Mouse (Mus musculus) hindbrain, embryonic 10.5 days (tissue): Measurements from ENCODE around the gene Pkm. TPM values are rescaled to one million over a fixed set of nuclear protein-coding genes. Genes with fewer than 3 reads are reported as not detected.
A peak's percentile ranks its signal among the peaks of the same experiment; 100 is the strongest.

ENCODE experiments used
- DNase-seq: peaks from one replicate; pipeline ENCODE4 v3.0.0-alpha.2; 2017; ENCODE audit warnings: low spot score
- H3K27ac ChIP-seq: fragments of 300-500 bp; sonication (generic); 2 replicates; pipeline ENCODE4 v1.5.1; 2016; ENCODE audit warnings: mild to moderate bottlenecking, moderate library complexity
- H3K27me3 ChIP-seq: fragments of 300-500 bp; sonication (generic); 2 replicates; pipeline ENCODE4 v1.6.1; 2016; ENCODE audit warnings: mild to moderate bottlenecking; ENCODE audit not compliant: poor library complexity, insufficient read depth, severe bottlenecking
- H3K36me3 ChIP-seq: fragments of 300-500 bp; sonication (generic); 2 replicates; pipeline ENCODE4 v1.6.1; 2016; ENCODE audit warnings: mild to moderate bottlenecking, moderate library complexity
- H3K4me1 ChIP-seq: fragments of 300-500 bp; sonication (generic); replicated peaks from 2 replicates; pipeline ENCODE4 v1.6.1; 2016; ENCODE audit warnings: mild to moderate bottlenecking
- H3K4me3 ChIP-seq: fragments of 300-500 bp; sonication (generic); 2 replicates; pipeline ENCODE4 v1.5.1; 2016; ENCODE audit warnings: mild to moderate bottlenecking, moderate library complexity
- H3K9me3 ChIP-seq: fragments of 300-500 bp; sonication (generic); 2 replicates; pipeline ENCODE4 v1.6.1; 2016; ENCODE audit warnings: mild to moderate bottlenecking, moderate library complexity
- WGBS: fragments of 180-500 bp; shearing (Covaris S2); methylation state at CpG from one replicate; pipeline ENCODE4 v1.1.7; 2016; 5-methylcytosine and 5-hydroxymethylcytosine counted together
- polyA plus RNA-seq: library from polyadenylated mRNA; unstranded; fragments of >200 nt; fragmentation: Nextera tagmentation; extraction: Ambion mirVana; gene quantifications from 2 replicates; pipeline ENCODE4 v1.2.1, GENCODE M21; 2016

Gene Pkm
- polyA plus RNA-seq, 1 experiment from 2014 or later: 2,690 TPM

DNA sequence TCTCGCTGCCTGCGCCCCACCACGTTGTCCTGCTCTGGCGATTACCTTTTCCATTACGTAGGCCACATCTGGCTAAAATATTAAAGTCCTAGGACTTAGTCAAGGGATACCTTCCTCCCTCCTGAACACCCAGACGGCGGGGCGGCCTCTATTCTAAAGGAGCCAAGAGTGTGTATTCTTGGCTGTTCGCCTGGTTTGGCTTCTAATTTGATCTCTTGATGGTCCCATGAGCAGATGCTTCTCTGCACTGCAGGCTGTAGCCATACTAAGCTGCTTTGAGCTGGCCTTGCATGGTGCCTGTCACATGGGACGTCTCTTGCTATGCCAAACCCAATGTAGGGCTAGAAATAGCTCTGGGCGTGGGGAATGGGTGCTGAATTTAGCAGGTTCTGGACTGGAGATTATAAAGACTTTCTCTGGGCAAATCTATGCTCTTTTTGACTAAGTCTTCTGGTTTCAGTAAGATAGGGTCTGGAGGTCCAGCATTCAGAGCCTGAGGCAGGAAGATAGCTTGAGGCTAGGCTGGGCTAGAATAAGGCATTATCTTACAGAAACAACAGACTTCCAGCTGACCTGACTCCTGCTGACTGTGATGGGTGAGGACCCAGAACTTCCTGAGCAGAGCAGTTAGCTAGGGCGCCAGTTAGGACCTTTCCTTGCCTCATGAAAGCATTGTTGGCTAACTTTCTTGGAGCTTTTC is 16.2 kb downstream of the Pkm start:
- H3K4me1 ChIP-seq: no peaks in the 10 kb centered on the region
- H3K36me3 ChIP-seq: peaks cover 99% of the 10 kb centered on the region

DNA sequence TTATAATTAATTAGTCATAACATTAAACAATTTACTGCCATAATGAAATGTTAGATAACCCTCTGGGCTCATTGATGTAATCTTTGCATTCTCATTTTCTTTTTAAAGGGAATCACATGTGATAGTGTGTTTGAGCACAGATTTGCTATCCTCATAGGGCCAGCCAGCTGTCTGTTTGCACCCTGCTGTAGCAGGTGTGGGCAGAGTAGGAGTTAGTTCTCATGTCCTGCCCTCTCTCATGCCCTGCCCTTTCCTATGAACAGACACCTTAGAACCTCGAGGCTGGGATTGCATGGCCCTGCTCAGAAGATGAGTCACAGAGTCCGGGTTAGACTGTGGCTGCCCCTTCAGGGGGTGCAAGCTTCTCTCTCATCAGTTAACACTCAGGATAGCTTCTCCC is 17.3 kb downstream of the Pkm start:
- Histone ChIP-seq H3K36me3 (peaks cover 99% of the 10 kb centered on the region), H3K9me3 (no peaks in the 10 kb centered on the region), H3K4me1 (no peaks in the 10 kb centered on the region), H3K27ac (no peak overlapping the region), H3K27me3 (no peaks in the 10 kb centered on the region), H3K4me3 (no peak overlapping the region)
- no peak for DNase-seq
- 89% methylated on average over 2 of the region's 2 CpGs for WGBS

More for the DNA sequence above, 16.2 kb downstream of the Pkm start:
- Histone ChIP-seq H3K4me3 (no peak overlapping the region), H3K27me3 (no peaks in the 10 kb centered on the region), H3K27ac (no peak overlapping the region), H3K9me3 (no peaks in the 10 kb centered on the region)
- 91% methylated on average over 12 of the region's 12 CpGs for WGBS
- DNase-seq: no peak

DNA sequence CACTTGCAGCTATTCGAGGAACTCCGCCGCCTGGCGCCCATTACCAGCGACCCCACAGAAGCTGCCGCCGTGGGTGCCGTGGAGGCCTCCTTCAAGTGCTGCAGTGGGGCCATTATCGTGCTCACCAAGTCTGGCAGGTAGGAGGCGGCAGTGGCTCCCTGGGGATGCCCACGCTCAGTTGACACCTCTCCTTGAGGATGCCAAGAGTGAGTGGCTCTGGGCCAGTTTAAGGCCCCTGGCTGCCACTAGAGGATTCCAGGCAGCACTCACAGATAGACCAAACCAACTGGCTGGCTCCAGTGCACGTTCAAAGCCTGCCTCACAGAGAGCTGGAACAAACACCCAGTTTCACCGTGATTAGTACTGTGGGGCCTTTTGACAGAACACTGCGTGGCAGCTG is 19.4 kb downstream of the Pkm start:
- Histone ChIP-seq H3K4me1 (peaks cover 13% of the 10 kb centered on the region), H3K27ac (no peak overlapping the region), H3K27me3 (peaks cover 4% of the 10 kb centered on the region), H3K36me3 (peaks cover 94% of the 10 kb centered on the region), H3K9me3 (no peaks in the 10 kb centered on the region), H3K4me3 (no peak overlapping the region)
- DNase-seq: no peak
- WGBS: 91% methylated on average over 14 of the region's 14 CpGs

DNA sequence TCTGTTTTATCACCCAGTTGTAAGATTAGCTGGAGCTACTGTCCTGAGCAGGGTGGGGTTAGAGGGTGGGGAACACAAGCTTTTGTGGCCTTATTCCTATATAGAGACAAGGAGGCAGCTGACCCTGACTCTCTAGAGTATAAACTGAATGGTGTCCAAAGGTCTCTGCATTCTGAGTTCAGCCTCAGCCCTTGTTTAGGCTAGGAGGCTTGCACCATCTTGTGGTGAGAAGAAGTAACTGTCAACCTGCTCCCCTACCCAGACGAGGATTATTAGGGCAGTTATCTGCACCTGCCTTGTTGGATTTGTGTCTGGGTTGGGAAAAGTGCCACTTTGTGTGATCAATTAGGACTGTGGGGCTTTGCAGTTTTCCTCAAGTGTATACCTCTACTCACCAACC is 22.1 kb downstream of the Pkm start:
- Histone ChIP-seq H3K27ac (no peak overlapping the region), H3K4me3 (no peak overlapping the region), H3K4me1 (peaks cover 16% of the 10 kb centered on the region), H3K9me3 (no peaks in the 10 kb centered on the region), H3K27me3 (peaks cover 27% of the 10 kb centered on the region), H3K36me3 (peaks cover 67% of the 10 kb centered on the region)
- DNase-seq: no peak
- 47% methylated on average over 1 of the region's 1 CpGs for WGBS

DNA sequence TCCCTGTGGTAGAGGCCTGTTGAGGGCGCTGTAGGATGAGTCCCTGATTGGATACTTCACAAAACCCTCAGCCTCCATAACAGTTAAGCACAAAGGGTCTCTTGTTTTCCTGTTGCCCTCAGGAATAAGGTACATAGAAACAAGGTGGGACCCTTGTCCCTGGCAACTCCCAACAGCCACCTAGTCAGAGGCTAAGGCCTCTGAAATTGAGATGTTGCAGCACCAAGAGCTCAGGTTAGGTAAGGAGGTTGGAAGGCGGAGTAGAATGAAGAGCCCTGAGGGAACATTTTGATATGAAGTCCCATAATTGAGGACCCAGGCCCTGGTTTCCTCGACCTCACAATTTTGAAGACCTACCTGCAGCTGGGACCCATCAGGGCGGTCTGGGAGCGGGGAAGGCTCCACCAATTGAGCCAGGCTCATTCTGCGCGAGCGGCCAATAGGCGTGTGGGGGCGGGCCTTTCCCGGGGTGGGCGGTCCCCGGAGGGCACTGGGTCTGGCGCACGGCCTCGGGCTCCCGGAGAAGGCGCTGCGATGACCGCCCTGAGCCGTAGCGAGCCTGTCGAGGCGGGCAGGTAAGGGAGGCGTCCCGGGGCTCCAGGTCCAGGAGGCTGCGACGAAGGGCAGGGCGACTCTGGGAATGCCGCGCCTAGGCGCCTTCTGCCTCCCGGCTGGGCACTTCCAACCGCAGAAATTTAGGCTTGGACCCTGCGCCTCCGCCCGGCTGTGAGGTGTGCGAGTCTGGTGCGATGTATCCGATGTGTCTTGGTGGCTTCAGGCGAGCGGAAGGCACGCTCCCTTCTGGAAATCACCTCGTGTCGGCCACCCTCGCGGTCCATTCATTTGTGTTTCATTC is 23.7 kb downstream of the Pkm start, which contains the start of gene Gramd2:
Gene Gramd2 (plus strand): TSS at position 467 of the 856 bp plus-strand sequence.
- DNase-seq: peak; percentile 90
- peak within 1 kb of the TSS; percentile 17; the same call in 1 of the 2 replicates for H3K27ac ChIP-seq
- WGBS: 1% methylated on average over 47 of the region's 47 CpGs
- H3K4me3 ChIP-seq: peak within 1 kb of the TSS; percentile 57
- H3K9me3 ChIP-seq: no peaks in the 10 kb centered on the region
- H3K4me1 ChIP-seq: peaks cover 16% of the 10 kb centered on the region
- H3K36me3 ChIP-seq: peaks cover 51% of the 10 kb centered on the region
- peaks cover 27% of the 10 kb centered on the region for H3K27me3 ChIP-seq

DNA sequence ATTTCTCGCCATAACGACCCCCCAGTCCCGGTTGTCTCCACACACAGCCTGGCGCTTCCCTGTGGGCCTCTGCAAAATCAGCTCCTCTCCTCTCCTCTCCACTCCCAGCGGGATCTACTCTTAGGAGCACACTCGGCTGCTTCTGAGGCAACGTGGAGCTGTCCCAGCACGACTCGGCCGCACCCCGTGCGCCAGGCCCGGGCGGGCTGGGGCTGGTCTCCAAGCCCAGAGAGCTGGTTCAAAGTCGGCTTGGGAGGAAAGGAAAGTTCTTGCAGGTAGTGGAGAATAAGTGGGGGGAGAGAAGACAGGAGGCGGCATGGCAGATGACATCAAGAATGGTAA is 24.3 kb downstream of the Pkm start:
- no peak for DNase-seq
- 0 out of 2 replicates have a peak overlapping the region, but pooled peaks have one; percentile 17 for H3K27ac ChIP-seq
- no peaks in the 10 kb centered on the region for H3K9me3 ChIP-seq
- H3K4me1 ChIP-seq: peaks cover 16% of the 10 kb centered on the region
- 9% methylated on average over 16 of the region's 16 CpGs for WGBS
- H3K36me3 ChIP-seq: peaks cover 45% of the 10 kb centered on the region
- H3K4me3 ChIP-seq: peak overlapping the region; percentile 57
- peaks cover 27% of the 10 kb centered on the region for H3K27me3 ChIP-seq

DNA sequence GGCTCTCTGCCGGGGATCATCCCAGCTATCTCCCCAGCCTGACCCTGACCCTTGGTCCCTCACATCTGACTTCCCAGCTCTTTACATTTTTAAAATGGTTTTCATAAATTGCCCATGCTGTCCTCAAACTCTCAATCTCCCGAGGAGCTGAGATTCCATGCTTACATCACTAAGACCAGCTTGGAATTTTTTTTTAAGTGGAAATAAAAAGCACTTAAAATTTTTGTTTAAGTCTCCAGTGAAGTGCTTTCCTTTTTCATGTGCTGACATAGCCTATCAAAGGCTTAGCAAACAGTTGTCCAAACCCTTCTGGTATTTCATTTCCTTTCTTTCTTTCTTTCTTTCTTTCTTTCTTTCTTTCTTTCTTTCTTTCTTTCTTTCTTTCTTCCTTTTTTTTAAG is 27.9 kb downstream of the Pkm start:
- whole genome bisulfite sequencing: 74% methylated on average over 2 of the region's 2 CpGs
- H3K4me3 ChIP-seq: no peak overlapping the region
- H3K36me3 ChIP-seq: peaks cover 10% of the 10 kb centered on the region
- H3K9me3 ChIP-seq: no peaks in the 10 kb centered on the region
- H3K27ac ChIP-seq: no peak overlapping the region
- peaks cover 27% of the 10 kb centered on the region for H3K27me3 ChIP-seq
- peaks cover 16% of the 10 kb centered on the region for H3K4me1 ChIP-seq
- DNase-seq: no peak

DNA sequence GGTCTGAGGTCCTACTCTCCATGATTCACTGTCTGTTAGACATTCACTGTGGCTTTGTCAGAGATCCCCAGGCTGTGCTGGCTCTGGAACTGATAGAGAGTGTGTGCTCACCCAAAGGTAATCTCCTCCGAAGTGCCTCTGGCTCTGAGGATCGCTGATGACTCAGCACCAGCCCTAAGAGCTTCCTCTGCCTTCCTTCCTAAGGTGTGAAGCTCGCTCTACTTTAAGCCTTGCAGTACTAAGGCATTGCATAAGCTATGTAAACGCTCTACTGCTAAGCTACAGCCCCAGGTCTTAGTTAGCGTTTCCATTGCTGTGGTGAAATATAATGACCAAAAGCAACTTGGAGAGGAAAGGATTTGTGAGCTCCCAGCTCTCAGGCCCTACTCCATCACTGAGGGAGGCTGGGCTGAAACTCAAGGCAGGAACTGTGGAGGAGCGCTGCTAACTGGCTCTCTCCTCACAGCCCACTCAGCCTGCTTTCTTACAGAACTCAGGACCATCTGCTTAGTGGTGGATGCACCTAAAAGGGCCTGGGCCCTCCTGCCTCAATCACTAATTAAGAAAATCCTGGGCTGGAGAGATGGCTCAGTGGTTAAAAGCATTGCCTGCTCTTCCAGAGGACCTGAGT is 31.4 kb downstream of the Pkm start:
- Histone ChIP-seq H3K4me1 (peaks cover 9% of the 10 kb centered on the region), H3K4me3 (no peak overlapping the region), H3K27ac (no peak overlapping the region), H3K27me3 (peaks cover 21% of the 10 kb centered on the region; the same call in 1 of the 2 replicates), H3K36me3 (no peaks in the 10 kb centered on the region), H3K9me3 (no peaks in the 10 kb centered on the region)
- 37% methylated on average over 6 of the region's 6 CpGs for WGBS
- DNase-seq: no peak

DNA sequence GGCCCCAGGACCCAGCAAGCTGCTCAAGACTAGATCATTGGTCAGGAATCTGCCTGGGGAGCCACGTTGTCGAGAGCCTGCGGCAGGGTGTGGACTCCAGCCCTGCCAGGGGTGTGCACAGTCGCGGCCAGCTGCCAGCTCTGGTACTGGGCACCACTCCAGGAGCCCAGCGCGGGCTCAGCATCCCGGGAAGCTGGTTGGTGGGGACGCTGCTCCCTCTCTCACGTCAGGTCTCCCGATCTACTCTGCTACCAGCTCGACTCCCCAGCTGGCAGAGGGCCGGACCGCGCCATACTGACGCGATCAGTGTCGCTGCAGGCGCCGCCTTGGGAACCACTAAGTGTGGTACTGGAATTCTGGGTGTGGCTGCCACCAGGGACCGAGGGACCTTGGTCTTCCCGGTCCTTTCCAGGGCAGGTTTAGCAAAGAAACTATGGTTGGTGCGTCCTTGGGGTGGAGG is 35.5 kb downstream of the Pkm start:
- WGBS: 8% methylated on average over 23 of the region's 23 CpGs
- peak overlapping the region; percentile 45 for H3K4me3 ChIP-seq
- no peak for DNase-seq
- peaks cover 27% of the 10 kb centered on the region for H3K4me1 ChIP-seq
- no peaks in the 10 kb centered on the region for H3K36me3 ChIP-seq
- H3K27ac ChIP-seq: peak overlapping the region; percentile 60
- no peaks in the 10 kb centered on the region for H3K9me3 ChIP-seq
- peaks cover 17% of the 10 kb centered on the region; the same call in 1 of the 2 replicates for H3K27me3 ChIP-seq

DNA sequence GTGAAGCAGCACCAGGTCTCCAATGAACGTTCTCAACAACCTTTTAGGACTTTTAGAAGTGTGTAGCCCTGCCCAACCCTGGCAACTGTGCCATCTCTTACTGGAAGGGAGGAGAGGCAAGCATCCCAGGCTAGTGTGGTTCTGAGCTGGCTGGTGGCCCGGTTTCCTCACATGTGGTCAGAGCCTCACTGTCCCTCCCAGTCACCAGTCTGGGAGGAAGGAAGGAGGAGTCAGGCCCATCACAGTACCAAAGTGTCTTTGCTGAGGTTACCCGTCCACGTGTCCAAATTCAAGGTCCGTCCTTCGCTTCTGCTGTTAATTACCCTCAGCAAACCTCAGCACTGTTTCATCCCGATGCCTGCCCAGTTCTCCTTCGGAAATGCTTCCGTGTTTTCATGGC is 36.0 kb downstream of the Pkm start:
- 43% methylated on average over 9 of the region's 9 CpGs for WGBS
- Histone ChIP-seq H3K27ac (peak overlapping the region; percentile 60), H3K4me1 (peaks cover 27% of the 10 kb centered on the region), H3K36me3 (no peaks in the 10 kb centered on the region), H3K4me3 (peak overlapping the region; percentile 45), H3K27me3 (peaks cover 17% of the 10 kb centered on the region; the same call in 1 of the 2 replicates), H3K9me3 (no peaks in the 10 kb centered on the region)
- no peak for DNase-seq

DNA sequence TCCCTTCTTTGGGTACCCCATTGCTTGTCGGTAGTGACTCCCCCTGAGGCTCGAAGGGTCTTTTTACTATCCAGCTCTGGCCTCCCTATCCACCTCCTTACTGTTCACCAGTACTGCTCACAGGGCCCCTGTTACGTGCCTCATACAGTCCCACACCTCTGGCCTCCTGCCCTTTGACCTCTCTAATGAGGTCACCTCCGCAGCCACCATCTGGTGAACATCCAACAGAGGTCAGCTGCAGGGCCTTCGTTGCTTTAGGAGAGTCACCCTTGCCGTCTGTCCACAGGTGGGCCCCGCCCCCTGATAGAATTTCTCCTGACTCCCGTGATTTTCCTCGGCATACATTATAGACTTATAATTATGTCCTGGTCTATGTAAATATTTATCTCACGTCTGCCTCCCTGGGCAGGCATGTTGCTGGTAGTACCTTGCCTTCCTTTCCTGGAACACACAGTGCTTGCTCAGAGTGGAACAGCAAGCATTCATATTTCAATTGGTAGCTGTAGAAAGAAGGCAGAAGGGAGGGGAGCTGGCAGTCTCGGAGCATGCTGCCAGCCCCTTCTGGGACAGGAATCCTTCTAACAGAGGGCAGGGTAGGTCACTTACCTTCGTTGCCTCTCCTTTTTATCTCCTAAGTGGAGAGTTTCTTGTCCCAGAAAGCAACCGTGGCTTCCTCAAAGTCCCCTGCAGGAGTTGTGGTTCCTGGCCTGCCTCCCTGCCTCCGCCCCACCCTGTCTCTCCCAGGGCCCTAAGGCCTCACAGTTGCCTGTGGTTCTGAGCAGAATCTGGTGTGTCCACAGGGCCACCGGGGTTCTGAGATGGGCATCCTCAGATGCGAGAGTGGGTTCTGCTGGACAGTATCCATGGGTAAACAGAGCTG is 38.6 kb downstream of the Pkm start:
- Histone ChIP-seq H3K27ac (no peak overlapping the region), H3K9me3 (no peaks in the 10 kb centered on the region), H3K4me1 (peaks cover 27% of the 10 kb centered on the region), H3K27me3 (peaks cover 17% of the 10 kb centered on the region; the same call in 1 of the 2 replicates), H3K4me3 (no peak overlapping the region), H3K36me3 (no peaks in the 10 kb centered on the region)
- WGBS: 51% methylated on average over 16 of the region's 16 CpGs
- DNase-seq: peak; percentile 33

DNA sequence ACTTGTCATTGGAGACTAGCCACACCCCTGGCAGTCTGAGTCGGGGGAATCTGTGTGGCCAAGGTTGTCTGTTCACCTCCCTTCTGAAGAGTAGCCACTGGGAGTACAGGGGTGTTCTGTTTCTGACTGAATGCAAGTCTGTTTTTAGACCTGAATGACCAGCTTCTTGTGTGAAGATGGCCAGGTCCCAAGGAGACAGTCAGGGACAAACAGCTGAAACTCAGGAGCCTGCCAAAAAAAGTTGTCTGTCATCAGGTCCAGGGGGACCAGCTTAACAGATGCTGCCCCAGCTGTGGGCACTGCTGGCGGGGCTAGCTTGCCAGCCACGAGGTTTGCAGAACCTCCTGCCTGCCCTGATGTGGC is 39.3 kb downstream of the Pkm start:
- 47% methylated on average over 3 of the region's 3 CpGs for WGBS
- DNase-seq: no peak
- H3K36me3 ChIP-seq: no peaks in the 10 kb centered on the region
- H3K4me3 ChIP-seq: no peak overlapping the region
- H3K9me3 ChIP-seq: no peaks in the 10 kb centered on the region
- H3K27ac ChIP-seq: no peak overlapping the region
- H3K4me1 ChIP-seq: peaks cover 27% of the 10 kb centered on the region
- peaks cover 17% of the 10 kb centered on the region; the same call in 1 of the 2 replicates for H3K27me3 ChIP-seq
